Mouse (Mus musculus) left cerebral cortex, postnatal 10 days (tissue): ENCODE data around the gene Ntrk2. TPM values are rescaled to one million over a fixed set of nuclear protein-coding genes. Genes with fewer than 3 reads are reported as not detected.
A peak's percentile ranks its signal among the peaks of the same experiment; 100 is the strongest.

ENCODE experiments used
- DNase-seq, 2 experiments: peaks; one replicate each; pipeline ENCODE4 v3.0.0; 2021 to 2022; ENCODE audit warnings: low spot score in 2 of 2, mixed read lengths in 1 of 2; ENCODE audit errors: extremely low spot score in 1 of 2
- intact Hi-C: fragments of 180-260 bp; cut with DNase I; formaldehyde crosslinking; loops from one replicate; pipeline ENCODE4 v1.15.1; 2025
- total RNA-seq, 2 experiments: library from RNA; stranded (reverse); gene quantifications; 2 replicates each; pipeline ENCODE4 v1.2.3; 2021

Ntrk2 gene
- total RNA-seq = 100 to 1,000 TPM; 302 to 317 TPM

GRCm38 (mm10) chr13:58806397-58806892 lies at the start of gene Ntrk2:
TSS of gene Ntrk2 (plus strand) at chr13:58806569.
- intact Hi-C loops = loop anchor here (2.0 to 10.0 kb wide), 4 partner anchors 126 to 558 kb away; no protein-coding TSS in a partner anchor
- peak; percentile 89 to 90 for DNase-seq

GRCm38 (mm10) chr13:58761003-58761630 lies 45.3 kb upstream of the Ntrk2 start:
- intact Hi-C loops = no loop called here
- DNase-seq = no peak

- intact Hi-C loops = no loop called here
- no peak for DNase-seq
Measured at GRCm38 (mm10) chr13:58768258-58768657, 38.1 kb upstream of the Ntrk2 start.

- intact Hi-C loops = no loop called here
- no peak for DNase-seq
Measured at GRCm38 (mm10) chr13:58769438-58769837, 36.9 kb upstream of the Ntrk2 start.

- intact Hi-C loops = no loop called here
- DNase-seq = no peak
Measured at GRCm38 (mm10) chr13:58779261-58779660, 27.1 kb upstream of the Ntrk2 start.

GRCm38 (mm10) chr13:58786476-58786875 lies 19.9 kb upstream of the Ntrk2 start:
- peak in 1 of 2 experiments; percentile 51 for DNase-seq
- intact Hi-C loops = no loop called here

- intact Hi-C loops = no loop called here
- DNase-seq = no peak
Measured at GRCm38 (mm10) chr13:58790741-58791140, 15.6 kb upstream of the Ntrk2 start.

- intact Hi-C loops = no loop called here
- no peak for DNase-seq
Measured at GRCm38 (mm10) chr13:58797386-58797785, 9.0 kb upstream of the Ntrk2 start.

GRCm38 (mm10) chr13:58801291-58801690 lies 5.1 kb upstream of the Ntrk2 start:
- DNase-seq = no peak
- intact Hi-C loops = loop anchor here (10.0 kb wide), 1 partner anchor 564 kb away; no protein-coding TSS in a partner anchor

GRCm38 (mm10) chr13:58803882-58804281 lies 2.5 kb upstream of the Ntrk2 start:
- no peak for DNase-seq
- intact Hi-C loops = loop anchor here (10.0 kb wide), 1 partner anchor 561 kb away; no protein-coding TSS in a partner anchor

- intact Hi-C loops = loop anchor here (2.0 to 10.0 kb wide), 4 partner anchors 126 to 559 kb away; no protein-coding TSS in a partner anchor
- no peak for DNase-seq
Measured at GRCm38 (mm10) chr13:58805833-58806232, 536 bp upstream of the Ntrk2 start.

- DNase-seq = peak in 1 of 2 experiments; percentile 53
- intact Hi-C loops = loop anchor here (2.0 to 10.0 kb wide), 4 partner anchors 125 to 558 kb away; no protein-coding TSS in a partner anchor
Measured at GRCm38 (mm10) chr13:58806896-58807628, 693 bp downstream of the Ntrk2 start.

GRCm38 (mm10) chr13:58807629-58808363 lies 1.4 kb downstream of the Ntrk2 start:
- peak; percentile 89 to 90 for DNase-seq
- intact Hi-C loops = loop anchor here (2.0 to 10.0 kb wide), 5 partner anchors 125 to 557 kb away; no protein-coding TSS in a partner anchor

- peak; percentile 58 to 77 for DNase-seq
- intact Hi-C loops = loop anchor here (2.0 to 10.0 kb wide), 4 partner anchors 124 to 556 kb away; no protein-coding TSS in a partner anchor
Measured at GRCm38 (mm10) chr13:58808381-58808821, 2.0 kb downstream of the Ntrk2 start.

- peak; percentile 49 to 56 for DNase-seq
- intact Hi-C loops = loop anchor here (2.0 to 10.0 kb wide), 4 partner anchors 122 to 555 kb away; no protein-coding TSS in a partner anchor
Measured at GRCm38 (mm10) chr13:58809930-58810329, 3.6 kb downstream of the Ntrk2 start.

- intact Hi-C loops = no loop called here
Measured at GRCm38 (mm10) chr13:58824752-58825151, 18.4 kb downstream of the Ntrk2 start.

GRCm38 (mm10) chr13:58826356-58827197 lies 20.2 kb downstream of the Ntrk2 start:
- intact Hi-C loops = no loop called here
- no peak for DNase-seq

More at GRCm38 (mm10) chr13:58824752-58825151, 18.4 kb downstream of the Ntrk2 start:
- peak in 1 of 2 experiments; percentile 12 for DNase-seq

- intact Hi-C loops = no loop called here
- no peak for DNase-seq
Measured at GRCm38 (mm10) chr13:58831999-58832398, 25.6 kb downstream of the Ntrk2 start.
